Mouse (Mus musculus) right cerebral cortex, postnatal 14 days (tissue): ENCODE measurements around the gene Cd101.

ENCODE experiments used
- DNase-seq: peaks from one replicate; pipeline ENCODE4 v3.0.0; 2022

Cd101 gene

DNA sequence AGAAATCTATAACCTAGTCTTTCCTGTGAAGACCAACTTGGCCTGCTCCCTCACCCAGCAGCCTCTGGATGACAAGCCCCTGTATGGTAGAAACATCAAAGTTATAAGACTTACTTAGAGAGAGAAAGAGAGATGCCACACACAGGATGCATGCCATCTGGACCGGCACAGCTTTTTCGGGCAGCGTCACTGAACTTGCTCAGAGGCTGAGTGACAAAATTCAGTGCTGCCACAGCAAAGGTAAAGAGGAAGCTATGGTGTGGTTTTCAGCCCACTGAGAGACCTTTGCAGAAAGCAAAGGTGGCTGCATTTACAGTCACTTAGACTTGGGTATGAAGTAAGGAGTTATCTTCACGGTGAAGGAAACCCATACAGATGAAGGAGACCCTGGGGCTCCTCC lies at the start of gene Cd101:
Gene Cd101 (minus strand): TSS at position 218 of the 400 bp plus-strand sequence.
- no peak for DNase-seq

DNA sequence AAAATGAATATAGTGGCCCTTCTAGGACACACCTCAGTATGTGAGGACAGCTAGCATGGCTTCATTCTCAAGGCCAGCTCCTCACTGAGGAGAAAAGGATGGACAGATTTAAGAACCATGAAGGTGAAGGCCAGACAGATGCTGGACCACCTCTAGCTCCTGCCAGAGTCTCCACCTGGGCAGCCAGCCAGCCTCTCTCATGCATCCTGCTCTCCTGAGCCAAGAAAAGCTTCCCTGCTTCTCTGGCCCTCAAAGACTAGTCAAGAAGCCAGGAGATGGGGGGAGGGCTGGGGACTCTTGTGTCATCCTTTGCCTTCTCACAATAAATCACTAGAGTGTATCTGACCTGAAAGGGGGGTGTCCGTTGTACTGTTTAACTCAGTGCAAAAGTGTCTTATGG lies 49.0 kb upstream of the Cd101 start:
- DNase-seq: peak; percentile 32

DNA sequence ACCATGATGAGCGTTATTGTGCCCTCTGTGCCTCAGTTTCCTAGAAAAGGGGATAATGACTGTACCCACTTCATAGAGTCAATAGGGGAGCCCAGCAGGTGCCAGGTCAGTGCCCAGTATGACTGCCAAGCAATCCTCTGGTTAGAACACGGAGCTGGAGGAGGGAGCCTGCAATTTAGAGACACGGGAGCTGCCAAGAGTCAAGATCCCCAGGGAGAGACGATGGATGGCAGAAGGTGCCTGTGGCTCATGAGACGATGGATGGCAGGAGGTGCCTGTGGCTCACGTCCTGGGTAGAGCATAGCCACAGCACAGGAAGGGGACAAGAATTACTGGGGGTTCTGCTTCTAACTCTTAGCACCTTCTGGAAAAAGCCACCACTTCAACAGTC lies 48.3 kb upstream of the Cd101 start:
- no peak for DNase-seq

DNA sequence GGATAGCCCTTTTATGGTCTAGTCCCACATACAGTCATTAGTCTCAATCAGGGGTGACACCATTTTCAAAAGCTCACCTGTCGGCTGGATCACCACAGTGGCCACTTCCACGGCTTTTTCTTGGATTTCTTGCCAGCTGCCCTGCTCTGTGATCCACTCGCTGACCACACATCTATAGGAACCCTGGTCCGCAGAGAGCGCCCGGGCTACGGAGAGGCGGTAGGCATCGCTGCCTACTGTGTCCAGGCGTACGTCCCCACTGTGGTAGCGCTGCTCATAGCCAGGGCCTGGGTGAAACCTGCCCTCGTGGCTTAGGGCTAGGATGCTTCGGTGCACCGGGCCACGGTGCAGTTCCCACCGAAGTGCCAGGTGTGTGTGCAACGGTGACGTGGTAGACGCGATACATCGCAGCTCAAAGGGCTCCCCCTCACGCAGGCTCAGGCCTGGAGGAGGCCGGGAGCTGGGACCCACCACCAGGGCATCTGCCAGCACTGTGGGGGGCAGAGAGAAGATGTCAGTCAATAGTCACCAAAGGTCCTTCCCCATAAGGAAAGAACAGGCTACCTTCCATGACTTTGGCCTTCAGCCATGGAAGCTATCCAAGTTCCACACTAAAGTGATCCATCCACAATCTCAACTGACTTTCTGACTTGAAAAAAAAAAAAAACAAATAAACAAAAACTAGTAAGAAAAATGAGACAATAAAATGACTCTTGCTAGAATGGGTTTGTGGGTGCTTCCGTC lies 47.8 kb upstream of the Cd101 start:
- DNase-seq: no peak

DNA sequence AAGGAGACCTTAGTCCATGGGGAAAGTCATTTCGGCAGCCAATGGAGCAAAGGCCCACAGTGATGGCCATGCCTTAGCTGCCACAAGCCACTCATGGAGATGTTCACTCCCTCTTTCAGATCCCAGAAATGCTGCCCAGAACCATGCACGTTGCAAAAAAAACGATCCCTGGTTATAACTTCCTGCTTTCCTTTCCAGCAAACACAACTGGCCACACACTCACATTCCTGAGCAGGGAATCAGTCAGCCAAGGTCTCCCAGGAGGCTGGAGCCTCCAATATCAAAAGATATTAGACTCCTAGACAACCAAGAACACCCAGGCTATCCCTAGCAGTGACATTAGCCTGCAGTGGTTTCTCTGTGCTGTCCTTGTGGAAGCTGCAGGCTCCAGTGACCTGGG lies 46.5 kb upstream of the Cd101 start:
- no peak for DNase-seq

DNA sequence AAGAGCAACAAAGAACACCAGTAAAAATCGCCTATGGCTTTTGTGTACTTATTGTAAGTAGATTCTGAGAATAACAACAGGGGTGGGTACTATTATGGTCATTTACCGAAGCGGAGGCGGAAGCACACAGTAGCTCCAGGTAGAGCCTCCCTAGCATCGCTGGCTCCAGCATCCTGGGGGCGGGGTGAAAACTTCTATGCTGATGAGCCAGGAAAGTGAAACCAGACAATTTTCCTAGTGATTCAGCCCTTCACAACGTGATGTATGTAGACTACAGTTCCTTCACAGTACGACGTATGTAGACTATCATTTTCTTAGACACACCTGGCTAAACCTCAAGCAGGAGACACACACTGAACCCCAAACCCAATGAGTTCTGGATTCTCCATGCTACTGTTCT lies 44.0 kb upstream of the Cd101 start:
- DNase-seq: no peak

DNA sequence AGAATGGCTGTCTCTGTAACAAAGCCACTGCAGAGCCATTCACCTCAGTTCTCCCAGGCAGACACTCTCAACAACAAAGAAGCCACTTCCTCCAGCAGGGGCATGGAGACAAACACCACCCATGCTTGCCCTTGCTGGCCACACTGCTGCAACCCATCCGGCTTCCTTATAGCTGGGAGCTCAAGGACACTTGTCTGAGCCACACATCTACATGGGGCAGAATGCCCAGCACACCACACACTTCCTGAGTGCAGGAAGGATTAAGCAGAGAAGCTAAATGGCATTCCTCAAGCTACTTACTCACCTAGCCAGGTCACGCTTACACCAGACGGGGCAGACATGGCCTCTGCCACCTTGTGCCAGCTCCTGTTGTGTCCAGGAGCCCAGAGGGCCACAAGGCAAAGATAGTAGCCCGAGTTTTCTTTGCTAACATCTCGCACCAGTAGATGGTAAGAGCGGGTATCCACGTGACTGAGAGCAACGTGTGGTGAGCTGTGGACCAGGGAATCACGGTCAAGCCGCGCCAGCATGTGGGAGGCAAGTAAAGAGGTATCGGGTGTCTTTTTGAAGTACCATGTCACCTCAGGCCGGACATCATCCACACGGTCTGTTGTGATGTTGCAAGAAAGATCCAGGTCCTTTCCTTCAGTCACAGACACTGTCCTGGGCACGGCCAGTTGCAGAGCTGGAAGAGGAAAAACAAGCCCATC lies 43.3 kb upstream of the Cd101 start:
- DNase-seq: no peak

DNA sequence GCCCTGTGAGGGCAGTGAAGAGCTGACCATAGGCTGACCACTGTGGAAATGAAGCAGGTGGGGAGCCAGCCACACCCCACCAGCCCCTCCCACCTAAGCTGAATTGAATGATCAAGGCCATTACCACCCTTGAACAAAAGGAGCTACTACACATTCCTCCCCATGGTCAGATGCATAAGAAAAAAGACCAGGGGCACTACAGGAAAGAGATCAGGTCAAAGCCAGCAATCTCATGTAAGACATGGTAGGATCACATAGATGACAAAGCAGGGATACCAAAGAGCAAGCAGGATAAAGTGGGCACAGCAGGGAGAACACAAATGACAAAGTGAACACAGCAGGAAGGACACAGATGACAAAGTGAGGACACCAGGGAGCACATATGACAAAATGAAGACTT lies 42.2 kb upstream of the Cd101 start:
- no peak for DNase-seq

DNA sequence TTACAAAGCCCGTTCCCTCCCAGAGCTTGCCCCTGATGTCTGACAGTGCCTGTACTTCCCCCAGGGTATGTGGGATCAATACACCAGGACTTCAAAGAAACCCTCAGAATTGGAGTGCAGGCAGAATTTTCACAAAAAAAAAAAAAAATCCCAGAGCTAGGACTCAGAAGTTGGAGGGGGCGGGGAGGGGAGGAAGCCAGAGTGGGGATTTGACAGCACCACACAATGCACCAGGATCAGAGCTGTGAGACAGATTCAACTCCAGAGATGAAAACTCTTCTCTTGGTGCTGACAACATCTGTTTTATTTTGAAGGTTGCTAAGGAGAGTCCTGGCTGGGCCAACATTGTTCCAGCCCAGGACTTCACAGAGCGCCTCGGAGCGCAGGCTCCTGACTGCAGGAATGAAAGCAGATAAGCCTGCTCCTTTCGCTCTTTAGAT lies 41.5 kb upstream of the Cd101 start:
- DNase-seq: no peak

DNA sequence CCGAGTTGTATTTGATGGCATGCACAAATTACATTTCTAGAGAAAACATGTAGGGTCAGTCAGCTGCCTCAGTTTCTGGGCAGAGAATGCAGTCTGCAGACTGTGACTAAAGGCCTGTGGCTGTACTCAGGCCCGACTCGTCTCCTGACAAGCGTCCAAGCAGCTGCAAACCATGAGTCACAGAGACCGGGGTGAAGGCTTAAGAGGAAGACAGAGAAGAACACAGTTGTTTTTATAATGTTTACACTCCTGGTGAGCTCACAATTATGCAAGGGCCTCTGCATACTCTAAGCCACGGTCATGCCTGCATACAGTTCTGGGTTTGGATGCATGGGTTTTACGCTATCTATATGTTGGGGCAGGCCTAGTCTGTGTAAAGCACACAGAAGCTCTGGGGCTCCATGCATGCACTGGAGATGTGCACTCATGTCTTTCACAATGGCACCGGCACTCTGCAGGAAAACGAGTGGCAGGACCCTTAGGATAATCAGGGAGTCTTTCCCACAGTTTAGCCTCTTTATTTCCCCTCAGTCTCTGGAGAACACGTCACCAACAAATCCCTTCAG lies 41.0 kb upstream of the Cd101 start:
- DNase-seq: no peak

DNA sequence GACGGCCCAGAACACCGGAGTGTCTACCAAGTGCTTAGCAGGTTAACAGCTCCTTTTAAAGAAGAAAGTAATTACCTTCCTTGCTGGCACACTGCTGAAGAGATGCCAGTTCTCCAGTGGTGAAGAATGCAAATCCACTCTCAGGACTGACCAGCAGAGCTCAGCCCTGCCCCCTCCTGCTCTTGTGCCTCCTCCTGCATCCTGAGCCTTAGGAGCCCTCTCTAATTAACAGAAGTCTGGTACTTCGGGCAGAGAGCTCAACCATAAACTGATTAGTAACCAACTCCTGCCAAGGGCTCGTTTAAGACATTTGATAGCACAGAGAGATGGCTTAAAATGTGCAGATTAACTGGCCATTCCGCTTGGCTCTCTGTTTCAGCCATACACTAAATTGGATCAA lies 39.3 kb upstream of the Cd101 start:
- DNase-seq: no peak

DNA sequence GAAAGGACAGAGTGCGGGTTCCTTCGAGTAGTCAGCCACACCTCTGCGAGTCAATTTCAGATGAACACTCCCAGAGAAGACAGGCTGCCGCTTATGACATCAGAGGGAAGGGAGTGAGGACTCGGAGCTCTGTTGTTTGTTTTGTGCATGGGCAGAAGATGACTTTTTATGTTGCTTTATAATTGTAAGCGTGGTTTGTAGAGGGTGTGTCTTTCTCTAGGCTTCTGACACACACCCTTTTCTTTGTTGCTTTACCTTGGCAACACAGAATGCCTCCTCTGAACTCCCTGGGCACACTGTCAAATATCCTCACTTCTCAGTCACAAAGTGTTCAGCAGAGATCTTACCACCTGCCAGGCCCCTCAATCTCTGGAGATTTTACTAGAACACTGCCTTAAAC lies 36.8 kb upstream of the Cd101 start:
- DNase-seq: no peak

DNA sequence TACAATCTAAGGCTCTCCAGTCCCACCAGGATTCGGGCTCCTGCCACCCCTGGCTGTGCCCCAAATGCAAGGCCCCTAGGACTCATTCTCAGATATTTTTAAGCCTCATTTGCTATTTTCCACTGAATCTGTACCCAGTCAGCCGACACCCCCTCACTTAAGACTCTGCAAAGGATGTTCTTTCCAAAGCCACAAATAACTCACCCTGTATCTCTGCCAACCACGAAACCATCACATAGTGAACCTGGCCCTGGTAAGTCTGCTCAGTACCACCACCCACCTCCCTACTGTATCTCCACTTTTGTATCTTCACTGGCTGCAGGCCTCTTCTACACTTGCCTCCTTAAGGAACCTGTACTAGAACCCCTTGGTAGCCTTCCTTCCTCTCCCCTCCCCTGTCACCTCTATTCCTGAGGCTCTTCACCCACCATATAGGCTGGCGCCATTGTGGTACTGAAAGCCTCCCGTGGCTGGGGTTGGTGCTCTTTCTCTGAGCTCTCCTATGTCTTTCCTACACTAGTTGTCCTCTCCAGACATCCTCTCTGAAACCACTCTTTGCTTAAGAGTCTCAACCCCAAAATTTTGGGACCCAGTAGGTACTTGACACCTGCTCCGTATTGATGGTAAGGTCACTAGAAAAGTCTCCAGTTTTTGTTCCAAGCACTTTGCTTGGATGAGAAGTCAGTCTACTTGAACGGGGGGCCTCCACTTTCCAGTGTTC lies 32.7 kb upstream of the Cd101 start:
- no peak for DNase-seq

DNA sequence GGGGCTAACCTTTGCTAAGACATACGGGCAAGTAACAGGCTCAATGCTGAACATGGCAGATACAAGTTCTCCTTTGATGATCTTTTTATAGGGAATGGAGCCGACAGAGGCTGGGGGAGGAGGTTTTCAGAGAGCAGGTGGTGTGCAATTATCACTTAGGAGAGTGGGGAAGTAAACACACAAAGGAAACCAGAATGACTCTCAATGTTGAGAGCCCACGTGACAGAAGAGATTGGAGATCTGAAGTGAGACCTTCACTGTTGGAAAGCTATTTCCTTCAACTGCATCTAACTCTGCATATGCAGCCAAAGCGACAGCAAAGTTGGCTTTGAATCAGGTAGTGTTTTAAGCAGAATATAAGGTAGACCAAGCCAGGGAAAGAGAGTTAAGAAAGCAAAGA lies 29.9 kb upstream of the Cd101 start:
- DNase-seq: no peak

DNA sequence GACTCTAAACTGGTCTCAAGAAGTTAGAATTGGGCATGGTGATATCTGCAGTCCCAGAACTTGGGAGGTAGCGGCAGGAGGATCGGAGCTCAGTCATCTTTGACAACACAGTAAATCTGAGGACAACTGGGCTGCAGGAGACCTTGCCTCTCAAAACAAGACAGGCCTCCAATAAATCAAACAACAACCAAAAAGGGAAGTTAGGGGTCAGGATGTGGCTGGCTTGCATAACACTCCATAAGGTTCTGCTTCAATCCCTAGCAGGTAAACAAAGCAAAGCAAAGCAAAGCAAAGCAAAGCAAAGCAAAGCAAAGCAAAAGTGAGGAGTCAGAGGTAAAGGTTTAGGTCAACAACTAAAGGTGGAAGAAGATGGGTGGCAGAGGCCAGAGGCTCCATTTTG lies 28.8 kb upstream of the Cd101 start:
- DNase-seq: no peak

DNA sequence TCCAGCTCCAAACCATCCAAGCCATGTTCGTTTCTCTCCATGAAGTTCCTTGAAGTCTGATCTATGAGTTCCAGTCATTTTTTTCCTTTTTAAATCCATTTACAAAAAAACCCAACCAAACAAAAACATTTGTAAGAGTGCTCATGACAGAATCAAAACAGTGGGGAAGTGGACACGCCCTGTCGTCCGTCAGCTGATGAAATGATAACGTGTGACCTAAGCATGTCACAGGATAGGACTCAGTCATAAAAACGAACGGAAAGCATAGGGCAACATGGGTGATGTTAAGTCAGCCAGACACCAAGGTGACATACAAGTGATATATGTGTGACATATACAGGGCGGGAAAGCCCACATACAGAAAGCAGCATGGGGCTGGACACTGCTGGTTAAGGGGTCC lies 25.9 kb upstream of the Cd101 start:
- no peak for DNase-seq

DNA sequence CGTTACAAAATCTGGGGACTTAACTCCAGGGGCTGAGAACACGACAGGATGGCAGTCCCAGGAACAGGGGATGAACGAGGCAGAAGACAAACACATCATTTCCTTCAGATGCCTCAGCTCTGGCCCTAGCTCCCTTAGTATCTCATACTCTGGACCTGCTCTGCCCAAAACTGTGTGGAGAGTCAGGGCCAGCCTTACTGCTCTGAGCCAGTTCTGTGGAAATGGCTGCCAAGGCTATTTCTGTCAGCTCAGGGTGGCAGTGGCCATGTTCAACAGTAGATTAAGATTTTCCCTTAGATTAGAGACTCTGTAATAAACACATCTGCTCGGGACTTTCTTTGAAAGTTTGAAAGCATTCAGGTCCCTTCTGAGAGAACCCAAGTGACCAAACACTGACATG lies 22.2 kb upstream of the Cd101 start:
- no peak for DNase-seq

DNA sequence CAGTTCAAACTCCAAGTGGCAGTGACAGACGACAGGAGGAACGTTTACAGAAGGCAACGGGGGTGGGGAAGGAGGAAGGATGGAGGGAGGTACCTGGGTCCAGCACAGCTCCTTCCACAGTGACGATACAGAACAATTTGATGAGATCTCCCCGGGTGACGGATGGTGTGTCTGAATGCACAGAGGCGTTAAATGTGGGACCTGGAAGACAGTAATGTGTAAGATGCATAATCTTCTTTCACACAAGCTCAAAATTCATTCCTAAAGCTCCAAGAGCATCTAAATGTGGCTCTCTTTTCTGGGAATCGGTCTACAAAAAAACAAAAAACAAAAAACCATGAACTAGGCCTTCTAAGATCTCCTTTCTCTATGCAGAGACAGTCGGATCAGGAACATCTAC lies 20.6 kb upstream of the Cd101 start:
- no peak for DNase-seq

DNA sequence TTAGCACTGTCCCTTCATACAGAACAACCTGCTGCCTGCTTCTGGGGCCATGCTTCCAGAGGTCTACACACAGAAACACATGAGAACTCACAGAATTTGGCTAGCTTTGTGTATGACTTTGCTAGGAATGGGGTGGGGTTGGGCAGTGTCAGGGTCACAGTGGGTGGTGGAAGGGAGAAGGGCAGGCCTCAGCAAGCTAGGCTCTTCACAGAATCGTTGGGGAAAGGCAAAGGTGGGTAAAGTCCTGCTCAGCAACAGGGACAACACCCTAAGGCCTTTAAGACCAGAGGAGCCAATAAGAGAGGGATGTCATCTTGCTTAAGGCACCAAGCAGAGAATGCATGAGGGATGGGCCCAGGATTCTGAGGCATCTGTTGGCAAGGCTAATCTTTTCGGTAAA lies 19.4 kb upstream of the Cd101 start:
- DNase-seq: no peak

DNA sequence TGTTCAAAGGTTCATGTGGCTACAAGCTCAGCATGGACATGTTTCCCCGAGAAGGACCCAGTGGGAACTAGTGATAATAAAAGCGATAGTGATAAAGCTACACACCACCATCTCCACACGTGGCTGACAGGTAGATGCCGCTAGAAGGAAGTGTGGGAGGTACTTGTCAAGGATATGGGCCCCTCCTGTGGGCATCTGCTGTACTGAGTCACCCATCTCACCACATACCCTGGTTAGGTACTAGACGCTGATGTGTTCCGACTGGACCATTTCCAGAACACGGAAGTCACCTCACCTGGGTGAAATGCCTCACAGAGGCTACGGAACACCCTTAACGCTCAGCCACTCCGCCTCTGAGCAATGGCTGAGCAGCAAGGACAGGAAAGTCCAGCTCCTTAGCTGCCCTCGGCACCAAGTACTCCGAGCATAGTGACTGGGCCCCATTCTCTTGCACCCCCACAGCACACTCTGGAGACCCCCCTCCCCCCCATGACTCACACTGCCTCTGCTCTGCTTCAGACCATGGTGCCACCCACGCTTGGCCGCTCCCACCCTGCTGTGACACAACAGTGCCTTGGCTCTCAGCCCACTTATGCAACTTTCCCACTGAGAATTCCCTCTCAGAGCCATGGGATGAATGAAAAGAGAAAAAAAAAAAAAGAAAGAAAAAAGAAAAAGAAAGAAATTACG lies 18.4 kb upstream of the Cd101 start:
- peak; percentile 69 for DNase-seq

DNA sequence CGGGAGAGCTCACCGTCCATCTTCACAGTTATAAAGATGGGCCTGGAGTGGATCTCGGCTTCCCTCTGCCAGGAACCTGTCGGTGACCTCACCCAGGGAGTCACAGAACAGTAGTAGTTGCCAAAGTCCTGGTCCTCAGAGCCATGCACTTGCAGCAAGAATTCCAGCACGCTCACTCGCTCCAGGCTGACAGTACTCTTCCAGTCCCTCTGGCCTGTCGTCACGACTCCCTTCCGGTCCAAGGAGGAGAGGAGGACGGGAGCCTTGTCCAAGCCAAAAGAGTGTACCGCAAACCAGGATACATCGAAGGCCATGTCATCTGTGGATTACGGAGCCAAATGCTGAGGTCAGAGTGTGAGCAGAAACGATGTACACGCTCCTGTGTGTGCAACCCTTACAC lies 16.1 kb upstream of the Cd101 start:
- no peak for DNase-seq

DNA sequence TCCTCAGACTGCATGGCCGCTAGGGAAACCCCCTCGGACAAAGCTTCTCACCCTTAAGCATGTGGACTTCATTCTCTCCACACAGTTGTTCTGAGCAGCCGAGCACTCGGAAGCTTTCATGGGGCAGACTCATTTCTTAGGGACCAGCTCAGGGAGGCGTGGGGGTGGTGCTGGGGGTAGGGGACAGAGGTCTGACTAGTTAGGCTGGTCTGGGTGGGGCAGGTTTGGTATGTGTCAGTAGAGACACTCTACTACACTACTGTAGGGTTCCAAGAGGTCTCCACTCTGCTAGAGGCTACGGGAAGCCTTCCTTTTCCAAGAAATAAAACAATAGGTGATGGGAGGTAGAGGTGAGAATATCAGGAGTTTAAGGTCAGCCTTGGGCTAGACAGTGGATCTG lies 15.3 kb upstream of the Cd101 start:
- no peak for DNase-seq

DNA sequence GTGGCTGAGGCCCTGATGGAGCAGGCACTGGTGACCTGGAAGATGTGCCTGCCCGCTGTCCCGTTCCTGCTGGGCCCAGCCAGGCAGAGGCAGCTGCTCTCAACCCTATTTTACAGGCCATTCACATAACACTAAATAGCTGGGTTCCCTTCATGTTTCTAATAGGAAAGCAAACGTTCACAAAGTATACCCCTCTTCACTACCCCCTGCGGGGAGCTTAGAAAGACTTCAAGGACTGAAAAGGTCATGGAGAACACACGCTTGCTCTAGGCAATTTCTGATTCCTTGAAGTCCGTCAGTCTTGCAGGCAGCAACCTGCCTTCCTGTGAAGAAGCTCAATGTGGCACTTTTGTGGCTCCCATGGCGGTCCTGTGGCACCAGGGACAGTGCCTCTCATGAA lies 12.6 kb upstream of the Cd101 start:
- no peak for DNase-seq
